Mouse (Mus musculus) hindbrain, embryonic 16.5 days (tissue): ENCODE results near the gene Gm20498. TPM values are rescaled to one million over a fixed set of nuclear protein-coding genes. Genes with fewer than 3 reads are reported as not detected.
"Not testable (repeated sequence)": the region's sequence is repeated elsewhere in the genome, so short reads cannot be mapped to it uniquely, and the experiment has no call there.

Experiments used
- ATAC-seq: fragments of 200-750 bp; cut with Nextera tagmentation; 2 replicates; pipeline ENCODE4 v1.8.0; 2017; ENCODE audit warnings: moderate TSS enrichment, moderate library complexity
- H3K27ac ChIP-seq: fragments of 300-500 bp; sonication (generic); 2 replicates; pipeline ENCODE4 v1.5.1; 2014; ENCODE audit warnings: low read depth, mild to moderate bottlenecking, control low read depth, low read length, moderate library complexity
- H3K27me3 ChIP-seq: fragments of 300-500 bp; sonication (generic); replicated peaks from 2 replicates; pipeline ENCODE4 v1.6.1; 2014; ENCODE audit warnings: low read length; ENCODE audit not compliant: control insufficient read depth, insufficient read depth
- H3K36me3 ChIP-seq: fragments of 300-500 bp; sonication (generic); 2 replicates; pipeline ENCODE4 v1.6.1; 2014; ENCODE audit warnings: mild to moderate bottlenecking, low read length, moderate library complexity, mixed read lengths; ENCODE audit not compliant: control insufficient read depth, insufficient read depth
- H3K4me1 ChIP-seq: fragments of 300-500 bp; sonication (generic); 2 replicates; pipeline ENCODE4 v1.6.1; 2014; ENCODE audit warnings: low read depth, low read length; ENCODE audit not compliant: control insufficient read depth, insufficient read depth
- H3K4me2 ChIP-seq: fragments of 300-500 bp; sonication (generic); 2 replicates; pipeline ENCODE4 v1.6.1; 2014; ENCODE audit warnings: mild to moderate bottlenecking, low read length, control low read depth, moderate library complexity
- H3K4me3 ChIP-seq: fragments of 300-500 bp; sonication (generic); 2 replicates; pipeline ENCODE4 v1.5.1; 2014; ENCODE audit warnings: mild to moderate bottlenecking, low read length, control low read depth, moderate library complexity
- H3K9ac ChIP-seq: fragments of 300-500 bp; sonication (generic); 2 replicates; pipeline ENCODE4 v1.6.1; 2014; ENCODE audit warnings: low read depth, mild to moderate bottlenecking, control low read depth, low read length, moderate library complexity
- H3K9me3 ChIP-seq: fragments of 300-500 bp; sonication (generic); 2 replicates; pipeline ENCODE4 v1.6.1; 2014; ENCODE audit warnings: mild to moderate bottlenecking, low read length, moderate library complexity; ENCODE audit not compliant: control insufficient read depth
- WGBS: fragments of 180-500 bp; shearing (Covaris S2); extraction: QIAGEN DNeasy Blood & Tissue Kit; methylation state at CpG from one replicate; pipeline ENCODE4 v1.1.7; 2014; 5-methylcytosine and 5-hydroxymethylcytosine counted together
- polyA plus RNA-seq: library from polyadenylated mRNA; unstranded; fragments of >200 nt; fragmentation: Nextera tagmentation; extraction: Ambion mirVana; gene quantifications from 2 replicates; pipeline ENCODE4 v1.2.1, GENCODE M21; 2015

The Gm20498 gene
- polyA plus RNA-seq, 1 experiment from 2014 or later, result 44.7 TPM

GRCm38 (mm10) chr12:81413211-81413610, 119.5 kb downstream of the Gm20498 start:
- ATAC-seq, result no peak
- no peaks in the 10 kb centered on the region for H3K9me3 ChIP-seq
- H3K4me3 ChIP-seq, result no peak overlapping the region
- 92% methylated on average over 3 of the region's 3 CpGs for WGBS
- no peaks in the 10 kb centered on the region for H3K36me3 ChIP-seq
- no peak overlapping the region for H3K27ac ChIP-seq
- no peak overlapping the region for H3K4me2 ChIP-seq
- H3K4me1 ChIP-seq, result no peaks in the 10 kb centered on the region
- no peak overlapping the region for H3K9ac ChIP-seq
- no peaks in the 10 kb centered on the region for H3K27me3 ChIP-seq

- H3K9ac ChIP-seq, result no peak overlapping the region
- 93% methylated on average over 3 of the region's 3 CpGs for WGBS
These were observed 123.7 kb downstream of the Gm20498 start for GRCm38 (mm10) chr12:81408966-81409365.

GRCm38 (mm10) chr12:81402187-81402586, 130.5 kb downstream of the Gm20498 start:
- peak; percentile 56; the same call in 1 of the 2 replicates for ATAC-seq

More at GRCm38 (mm10) chr12:81408966-81409365, 123.7 kb downstream of the Gm20498 start:
- no peaks in the 10 kb centered on the region for H3K36me3 ChIP-seq
- no peaks in the 10 kb centered on the region for H3K27me3 ChIP-seq
- no peaks in the 10 kb centered on the region for H3K9me3 ChIP-seq
- no peak overlapping the region for H3K4me3 ChIP-seq
- H3K4me2 ChIP-seq, result no peak overlapping the region
- no peak overlapping the region for H3K27ac ChIP-seq
- ATAC-seq, result no peak
- H3K4me1 ChIP-seq, result no peaks in the 10 kb centered on the region

GRCm38 (mm10) chr12:81379364-81379763, 153.3 kb downstream of the Gm20498 start, which contains the start of gene Gm4787:
Gm4787 (minus strand) TSS chr12:81379464.
- H3K4me1 ChIP-seq, H3K9me3 ChIP-seq, H3K4me2 ChIP-seq, H3K4me3 ChIP-seq, ATAC-seq, H3K27ac ChIP-seq, H3K9ac ChIP-seq, H3K36me3 ChIP-seq, H3K27me3 ChIP-seq: not testable (repeated sequence)
- WGBS, result 59% methylated on average over 1 of the region's 1 CpGs

More at GRCm38 (mm10) chr12:81402187-81402586, 130.5 kb downstream of the Gm20498 start:
- Histone ChIP-seq H3K9ac (no peak overlapping the region), H3K9me3 (no peaks in the 10 kb centered on the region), H3K4me1 (no peaks in the 10 kb centered on the region), H3K4me3 (no peak overlapping the region), H3K27me3 (no peaks in the 10 kb centered on the region), H3K27ac (no peak overlapping the region), H3K4me2 (no peak overlapping the region), H3K36me3 (no peaks in the 10 kb centered on the region)
- WGBS, result 19% methylated on average over 1 of the region's 1 CpGs

GRCm38 (mm10) chr12:81333841-81334240, 198.9 kb downstream of the Gm20498 start:
- ATAC-seq, result no peak
- H3K27ac ChIP-seq, result peak overlapping the region; percentile 94
- H3K27me3 ChIP-seq, result 0 out of 2 replicates have a peak, but pooled peaks cover 2% of the 10 kb centered on the region
- no peaks in the 10 kb centered on the region for H3K36me3 ChIP-seq
- no peaks in the 10 kb centered on the region for H3K9me3 ChIP-seq
- WGBS, result 71% methylated on average over 5 of the region's 5 CpGs
- peak overlapping the region; percentile 73 for H3K4me3 ChIP-seq
- H3K9ac ChIP-seq, result peak overlapping the region; percentile 96
- H3K4me2 ChIP-seq, result peak overlapping the region; percentile 84
- H3K4me1 ChIP-seq, result peaks cover 15% of the 10 kb centered on the region

GRCm38 (mm10) chr12:81332875-81333421, 199.8 kb downstream of the Gm20498 start, which contains the start of gene Slc8a3:
Slc8a3 (minus strand) TSS chr12:81333180.
- 0 out of 2 replicates have a peak, but pooled peaks cover 2% of the 10 kb centered on the region for H3K27me3 ChIP-seq
- H3K9me3 ChIP-seq, result no peaks in the 10 kb centered on the region
- peak within 1 kb of the TSS; percentile 84 for H3K4me2 ChIP-seq
- H3K4me3 ChIP-seq, result peak within 1 kb of the TSS; percentile 73
- ATAC-seq, result peak; percentile 82
- H3K36me3 ChIP-seq, result no peaks in the 10 kb centered on the region
- H3K27ac ChIP-seq, result peak within 1 kb of the TSS; percentile 94
- H3K4me1 ChIP-seq, result peaks cover 15% of the 10 kb centered on the region
- under 1% methylated on average over 32 of the region's 47 CpGs for WGBS
- peak within 1 kb of the TSS; percentile 96 for H3K9ac ChIP-seq

GRCm38 (mm10) chr12:81331937-81332874, 200.5 kb downstream of the Gm20498 start:
- H3K4me2 ChIP-seq, result peak overlapping the region; percentile 84
- H3K36me3 ChIP-seq, result no peaks in the 10 kb centered on the region
- peak overlapping the region; percentile 94 for H3K27ac ChIP-seq
- peaks cover 15% of the 10 kb centered on the region for H3K4me1 ChIP-seq
- no peaks in the 10 kb centered on the region for H3K9me3 ChIP-seq
- H3K27me3 ChIP-seq, result 0 out of 2 replicates have a peak, but pooled peaks cover 2% of the 10 kb centered on the region
- ATAC-seq, result peak; percentile 81
- under 1% methylated on average over 40 of the region's 54 CpGs for WGBS
- peak overlapping the region; percentile 96 for H3K9ac ChIP-seq
- H3K4me3 ChIP-seq, result peak overlapping the region; percentile 73

- H3K27me3 ChIP-seq, result 0 out of 2 replicates have a peak, but pooled peaks cover 2% of the 10 kb centered on the region
- H3K4me3 ChIP-seq, result peak overlapping the region; percentile 73
- peak overlapping the region; percentile 84 for H3K4me2 ChIP-seq
- H3K9me3 ChIP-seq, result no peaks in the 10 kb centered on the region
- H3K9ac ChIP-seq, result peak overlapping the region; percentile 58
- H3K36me3 ChIP-seq, result no peaks in the 10 kb centered on the region
- peaks cover 15% of the 10 kb centered on the region for H3K4me1 ChIP-seq
- WGBS, result 43% methylated on average over 5 of the region's 5 CpGs
- H3K27ac ChIP-seq, result peak overlapping the region; percentile 72
- no peak for ATAC-seq
These were observed 201.6 kb downstream of the Gm20498 start for GRCm38 (mm10) chr12:81331046-81331638.
